Mouse (Mus musculus) midbrain, embryonic 11.5 days (tissue): ENCODE data around the gene Hnrnph1. TPM values are rescaled to one million over a fixed set of nuclear protein-coding genes. Genes with fewer than 3 reads are reported as not detected.

ENCODE experiments used
- ATAC-seq: fragments of 200-750 bp; cut with Nextera tagmentation; 2 replicates; pipeline ENCODE4 v1.8.0; 2017; ENCODE audit warnings: moderate TSS enrichment, moderate library complexity; ENCODE audit not compliant: low FRiP score
- DNase-seq: peaks from one replicate; pipeline ENCODE4 v3.0.0; 2015; ENCODE audit warnings: low spot score; ENCODE audit errors: missing footprints
- H3K27ac ChIP-seq: fragments of 300-500 bp; sonication (generic); 2 replicates; pipeline ENCODE4 v1.5.1; 2014; ENCODE audit warnings: low read depth, low read length
- H3K27me3 ChIP-seq: fragments of 300-500 bp; sonication (generic); 2 replicates; pipeline ENCODE4 v1.6.1; 2014; ENCODE audit warnings: mild to moderate bottlenecking, low read length, moderate library complexity, mixed read lengths; ENCODE audit not compliant: control insufficient read depth, insufficient read depth
- H3K36me3 ChIP-seq: fragments of 300-500 bp; sonication (generic); 2 replicates; pipeline ENCODE4 v1.6.1; 2014; ENCODE audit warnings: mild to moderate bottlenecking, low read length, moderate library complexity, mixed read lengths; ENCODE audit not compliant: control insufficient read depth, insufficient read depth
- H3K4me1 ChIP-seq: fragments of 300-500 bp; sonication (generic); 2 replicates; pipeline ENCODE4 v1.6.1; 2014; ENCODE audit warnings: low read length; ENCODE audit not compliant: control insufficient read depth, insufficient read depth
- H3K4me2 ChIP-seq: fragments of 300-500 bp; sonication (generic); 2 replicates; pipeline ENCODE4 v1.6.1; 2014; ENCODE audit warnings: mild to moderate bottlenecking, moderate library complexity
- H3K4me3 ChIP-seq: fragments of 300-500 bp; sonication (generic); 2 replicates; pipeline ENCODE4 v1.5.1; 2014; ENCODE audit warnings: low read depth, low read length
- H3K9ac ChIP-seq: fragments of 300-500 bp; sonication (generic); 2 replicates; pipeline ENCODE4 v1.6.1; 2014; ENCODE audit warnings: low read length
- H3K9me3 ChIP-seq: fragments of 300-500 bp; sonication (generic); 2 replicates; pipeline ENCODE4 v1.6.1; 2016; ENCODE audit warnings: low read length; ENCODE audit not compliant: control insufficient read depth
- WGBS: fragments of 180-500 bp; shearing (Covaris S2); extraction: QIAGEN DNeasy Blood & Tissue Kit; methylation state at CpG from one replicate; pipeline ENCODE4 v1.1.7; 2014; 5-methylcytosine and 5-hydroxymethylcytosine counted together
- polyA plus RNA-seq: library from polyadenylated mRNA; unstranded; fragments of >200 nt; fragmentation: Nextera tagmentation; extraction: Ambion mirVana; gene quantifications from 2 replicates; pipeline ENCODE4 v1.2.1, GENCODE M21; 2014

The Hnrnph1 gene
- polyA plus RNA-seq, 1 experiment from 2014 or later: 848 TPM

- Histone ChIP-seq H3K9me3 (no peaks in the 10 kb centered on the region), H3K27ac (no peak overlapping the region), H3K36me3 (peaks cover 15% of the 10 kb centered on the region; the same call in 1 of the 2 replicates), H3K4me3 (no peak overlapping the region), H3K9ac (no peak overlapping the region), H3K4me2 (no peak overlapping the region), H3K27me3 (no peaks in the 10 kb centered on the region), H3K4me1 (no peaks in the 10 kb centered on the region)
- 0 out of 2 replicates have a peak, but pooled peaks have one; percentile 22 for ATAC-seq
- 86% methylated on average over 4 of the region's 4 CpGs for WGBS
- DNase-seq: peak; percentile 44
These were observed 14.6 kb downstream of the Hnrnph1 start for GRCm38 (mm10) chr11:50391272-50391960.

GRCm38 (mm10) chr11:50393306-50393705, 16.5 kb downstream of the Hnrnph1 start:
- H3K36me3 ChIP-seq: 0 out of 2 replicates have a peak, but pooled peaks cover 7% of the 10 kb centered on the region
- H3K9ac ChIP-seq: no peak overlapping the region
- no peak overlapping the region for H3K4me3 ChIP-seq
- H3K4me2 ChIP-seq: no peak overlapping the region
- no peak overlapping the region for H3K27ac ChIP-seq
- H3K4me1 ChIP-seq: no peaks in the 10 kb centered on the region
- WGBS: 86% methylated on average over 6 of the region's 6 CpGs
- H3K9me3 ChIP-seq: no peaks in the 10 kb centered on the region
- no peaks in the 10 kb centered on the region for H3K27me3 ChIP-seq
- DNase-seq: no peak
- ATAC-seq: no peak

GRCm38 (mm10) chr11:50394731-50395130, 17.9 kb downstream of the Hnrnph1 start:
- Histone ChIP-seq H3K36me3 (0 out of 2 replicates have a peak, but pooled peaks cover 5% of the 10 kb centered on the region), H3K4me1 (no peaks in the 10 kb centered on the region), H3K9ac (no peak overlapping the region), H3K27me3 (no peaks in the 10 kb centered on the region), H3K4me2 (no peak overlapping the region), H3K9me3 (no peaks in the 10 kb centered on the region), H3K27ac (no peak overlapping the region), H3K4me3 (no peak overlapping the region)
- WGBS: 92% methylated on average over 7 of the region's 7 CpGs
- ATAC-seq: no peak
- DNase-seq: no peak

GRCm38 (mm10) chr11:50396766-50397307, 20.0 kb downstream of the Hnrnph1 start:
- no peak overlapping the region for H3K9ac ChIP-seq
- WGBS: 74% methylated on average over 11 of the region's 11 CpGs
- 0 out of 2 replicates have a peak, but pooled peaks cover 8% of the 10 kb centered on the region for H3K36me3 ChIP-seq
- DNase-seq (no peak), ATAC-seq (0 out of 2 replicates have a peak, but pooled peaks have one; percentile 40)
- H3K4me3 ChIP-seq: no peak overlapping the region
- H3K27me3 ChIP-seq: no peaks in the 10 kb centered on the region
- H3K27ac ChIP-seq: no peak overlapping the region
- no peaks in the 10 kb centered on the region for H3K9me3 ChIP-seq
- H3K4me1 ChIP-seq: no peaks in the 10 kb centered on the region
- no peak overlapping the region for H3K4me2 ChIP-seq

- no peak for DNase-seq
- Histone ChIP-seq H3K4me3 (no peak overlapping the region), H3K4me2 (no peak overlapping the region), H3K4me1 (no peaks in the 10 kb centered on the region), H3K27me3 (no peaks in the 10 kb centered on the region), H3K9ac (no peak overlapping the region), H3K36me3 (peaks cover 10% of the 10 kb centered on the region), H3K27ac (no peak overlapping the region), H3K9me3 (no peaks in the 10 kb centered on the region)
- WGBS: 82% methylated on average over 9 of the region's 9 CpGs
- no peak for ATAC-seq
These were observed 20.5 kb downstream of the Hnrnph1 start for GRCm38 (mm10) chr11:50397316-50397715.

- Histone ChIP-seq H3K4me2 (no peak overlapping the region), H3K4me1 (no peaks in the 10 kb centered on the region), H3K4me3 (no peak overlapping the region), H3K27me3 (no peaks in the 10 kb centered on the region), H3K36me3 (peaks cover 8% of the 10 kb centered on the region), H3K9ac (no peak overlapping the region), H3K9me3 (no peaks in the 10 kb centered on the region), H3K27ac (no peak overlapping the region)
- ATAC-seq: no peak
- no peak for DNase-seq
- 93% methylated on average over 13 of the region's 13 CpGs for WGBS
These were observed 22.0 kb downstream of the Hnrnph1 start for GRCm38 (mm10) chr11:50398803-50399202.

- Histone ChIP-seq H3K27ac (no peak overlapping the region), H3K4me3 (no peak overlapping the region), H3K9ac (no peak overlapping the region), H3K9me3 (no peaks in the 10 kb centered on the region), H3K4me2 (no peak overlapping the region), H3K36me3 (peaks cover 6% of the 10 kb centered on the region), H3K4me1 (no peaks in the 10 kb centered on the region), H3K27me3 (no peaks in the 10 kb centered on the region)
- ATAC-seq: no peak
- no peak for DNase-seq
- WGBS: 93% methylated on average over 3 of the region's 3 CpGs
These were observed 25.7 kb downstream of the Hnrnph1 start for GRCm38 (mm10) chr11:50402481-50402880.

- H3K9ac ChIP-seq: no peak overlapping the region
- WGBS: 88% methylated on average over 10 of the region's 10 CpGs
- no peaks in the 10 kb centered on the region for H3K9me3 ChIP-seq
- DNase-seq: no peak
- no peaks in the 10 kb centered on the region for H3K27me3 ChIP-seq
- no peak overlapping the region for H3K4me3 ChIP-seq
- H3K4me1 ChIP-seq: no peaks in the 10 kb centered on the region
- H3K27ac ChIP-seq: no peak overlapping the region
- peaks cover 6% of the 10 kb centered on the region for H3K36me3 ChIP-seq
- no peak for ATAC-seq
- H3K4me2 ChIP-seq: no peak overlapping the region
These were observed 26.7 kb downstream of the Hnrnph1 start for GRCm38 (mm10) chr11:50403367-50404014.

GRCm38 (mm10) chr11:50407235-50407634, 30.4 kb downstream of the Hnrnph1 start:
- no peak for DNase-seq
- Histone ChIP-seq H3K27ac (no peak overlapping the region), H3K9ac (no peak overlapping the region), H3K36me3 (peaks cover 2% of the 10 kb centered on the region), H3K4me2 (no peak overlapping the region), H3K9me3 (no peaks in the 10 kb centered on the region), H3K4me3 (no peak overlapping the region), H3K4me1 (no peaks in the 10 kb centered on the region), H3K27me3 (no peaks in the 10 kb centered on the region)
- WGBS: 79% methylated on average over 6 of the region's 6 CpGs
- ATAC-seq: no peak
